Mouse (Mus musculus) adrenal gland, postnatal 25 days (tissue): ENCODE measurements around the gene Csdc2. TPM values are rescaled to one million over a fixed set of nuclear protein-coding genes. Genes with fewer than 3 reads are reported as not detected.
"Not testable (repeated sequence)": the region's sequence is repeated elsewhere in the genome, so short reads cannot be mapped to it uniquely, and the experiment has no call there.

Source experiments
- DNase-seq: peaks from one replicate; pipeline ENCODE4 v3.0.0; 2021; ENCODE audit warnings: mixed read lengths
- total RNA-seq: library from RNA; stranded (reverse); gene quantifications from 2 replicates; pipeline ENCODE4 v1.2.3, GENCODE M21; 2021

The Csdc2 gene
- total RNA-seq, 1 experiment from 2014 or later = 20.0 TPM

DNA sequence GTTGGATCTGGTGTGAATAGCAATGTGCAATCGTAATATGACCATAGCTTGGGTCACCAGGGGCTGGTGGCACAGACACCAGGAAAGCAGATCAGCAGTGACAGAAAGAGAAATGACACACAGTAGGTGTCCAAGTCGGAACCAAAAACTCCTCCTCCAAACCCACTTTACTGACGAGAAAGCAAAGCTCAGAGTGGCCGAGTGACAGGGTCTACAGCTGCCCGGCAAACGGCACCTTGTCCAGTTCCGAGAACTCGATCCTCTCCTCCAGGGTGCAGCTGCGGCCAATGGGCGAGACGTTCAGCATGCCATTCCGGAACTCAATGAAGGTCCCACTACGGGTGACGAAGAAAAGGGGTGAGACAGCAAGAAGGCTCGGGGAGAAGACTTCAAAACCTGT lies 18.9 kb downstream of the Csdc2 start:
- no peak for DNase-seq

DNA sequence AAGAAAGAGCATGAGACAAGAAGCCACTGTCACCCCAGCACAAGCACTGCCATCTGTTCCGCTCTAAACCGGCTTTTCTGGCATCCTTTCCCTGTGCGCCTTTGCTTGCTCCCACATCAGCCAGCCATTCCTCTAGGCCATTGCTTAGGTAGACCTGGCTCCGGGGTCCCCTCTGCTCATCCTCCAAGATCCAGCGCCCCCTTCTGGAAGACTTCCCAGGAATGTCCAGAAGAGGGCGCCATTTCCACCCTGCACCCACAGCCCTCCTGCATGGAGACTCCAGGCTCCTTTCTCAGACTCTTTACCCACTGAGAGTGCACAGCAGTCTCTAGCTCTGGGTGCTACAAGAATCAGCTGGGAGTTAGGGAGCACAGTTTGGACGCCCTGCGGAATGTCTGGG lies 19.9 kb downstream of the Csdc2 start:
- peak; percentile 58 for DNase-seq

DNA sequence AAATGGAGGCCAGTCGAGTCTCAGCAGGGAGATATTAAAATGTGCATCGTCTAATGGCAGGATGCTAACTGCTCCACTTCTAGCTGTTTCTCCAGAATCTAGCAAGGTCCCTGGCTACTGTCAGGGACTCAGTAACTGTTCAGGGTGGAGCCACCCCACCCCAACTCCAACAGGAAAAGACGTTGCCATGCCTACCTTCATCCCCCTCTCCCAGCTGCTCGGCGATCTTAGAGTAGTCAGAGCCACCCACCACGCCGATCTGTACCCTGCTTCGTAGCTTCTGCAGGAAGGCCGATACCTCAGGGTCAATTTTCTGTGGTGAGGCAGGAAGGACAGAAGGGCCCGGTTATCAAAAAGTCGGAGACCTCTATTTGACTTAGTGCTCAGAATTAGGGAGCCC lies 21.0 kb downstream of the Csdc2 start:
- no peak for DNase-seq

DNA sequence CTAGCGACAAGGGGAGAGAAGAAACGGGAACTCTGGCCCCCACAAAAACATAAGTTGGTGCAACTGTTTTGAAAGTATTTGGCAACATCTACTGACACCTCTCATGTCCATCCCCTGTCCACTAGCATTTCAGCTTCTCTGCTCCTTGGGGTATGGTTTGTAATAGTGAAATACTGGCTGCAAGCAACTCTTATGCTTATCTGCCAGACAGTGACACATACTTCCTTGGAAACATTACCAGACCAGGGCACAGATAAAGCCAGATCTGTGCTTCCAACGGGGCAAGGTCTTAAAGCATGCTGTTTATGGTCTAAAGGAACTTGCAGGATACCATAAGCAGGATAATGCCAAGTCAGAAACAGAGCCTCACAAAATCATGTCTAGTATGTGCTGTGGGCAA lies 22.3 kb downstream of the Csdc2 start:
- no peak for DNase-seq

DNA sequence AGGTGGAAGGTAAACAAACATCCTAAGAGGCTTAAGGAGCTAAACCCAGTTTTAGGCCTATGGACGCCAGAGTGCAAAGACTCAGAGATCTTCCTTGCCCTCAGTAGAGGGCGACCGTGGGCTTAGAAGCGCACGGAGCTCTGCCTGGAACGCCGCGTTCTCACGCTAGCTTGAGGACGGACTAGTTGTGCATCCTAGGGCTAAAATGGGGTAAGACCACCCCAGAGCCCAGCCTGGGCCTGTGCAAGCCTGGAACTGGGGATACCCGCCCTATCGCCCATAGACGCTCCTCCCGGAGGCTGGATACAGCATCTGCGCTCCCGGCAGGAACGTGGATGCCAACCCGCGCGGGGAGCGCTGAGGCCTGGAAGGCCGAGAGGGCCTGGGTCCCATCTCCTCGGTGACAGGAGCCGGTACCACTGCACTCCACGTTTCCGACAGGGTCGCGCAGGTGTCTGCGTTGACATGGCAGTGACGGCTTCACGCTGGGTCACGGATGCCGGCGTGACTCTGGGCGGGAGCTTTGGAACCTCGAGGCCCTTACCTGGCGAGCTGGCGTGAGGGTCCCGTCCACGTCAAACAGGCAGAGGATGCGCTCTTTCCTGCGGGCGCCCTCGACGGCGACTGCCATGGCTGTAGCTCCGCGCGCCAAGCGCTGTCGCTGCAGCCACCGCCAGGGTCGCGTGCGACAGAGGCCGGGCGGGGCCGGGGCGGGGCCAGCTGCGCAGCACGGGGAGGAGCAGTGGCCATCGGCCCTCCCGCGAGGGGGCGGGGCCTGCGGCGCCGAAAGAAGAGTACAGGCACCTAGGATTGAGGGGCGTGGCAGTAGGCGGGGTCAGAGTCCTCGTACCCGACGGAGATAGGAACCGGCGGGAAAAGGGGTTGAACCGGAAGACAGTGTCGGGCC lies 23.9 kb downstream of the Csdc2 start, which contains the start of gene Pmm1:
Gene Pmm1 (minus strand): TSS at position 760 of the 907 bp plus-strand sequence.
- DNase-seq = peak; percentile 99

DNA sequence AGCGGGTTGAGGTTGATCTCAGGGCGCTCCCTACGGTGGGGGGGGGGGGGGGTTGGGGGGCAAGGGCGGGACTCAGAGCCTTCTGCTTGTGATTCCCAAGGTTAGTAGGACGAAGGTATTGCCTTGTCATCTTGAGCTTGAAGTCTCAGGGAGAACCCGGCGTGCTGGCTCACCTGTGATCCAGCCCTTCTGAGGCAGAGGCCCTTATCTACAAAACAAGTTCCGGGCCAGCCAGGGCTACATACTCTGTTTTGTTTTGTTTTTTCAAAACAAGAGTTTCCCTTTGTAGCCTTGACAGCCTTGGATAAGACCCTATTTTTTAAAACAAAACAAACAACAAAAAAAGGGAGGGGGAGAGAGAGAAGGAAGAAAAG lies 24.5 kb downstream of the Csdc2 start:
- DNase-seq = no peak

DNA sequence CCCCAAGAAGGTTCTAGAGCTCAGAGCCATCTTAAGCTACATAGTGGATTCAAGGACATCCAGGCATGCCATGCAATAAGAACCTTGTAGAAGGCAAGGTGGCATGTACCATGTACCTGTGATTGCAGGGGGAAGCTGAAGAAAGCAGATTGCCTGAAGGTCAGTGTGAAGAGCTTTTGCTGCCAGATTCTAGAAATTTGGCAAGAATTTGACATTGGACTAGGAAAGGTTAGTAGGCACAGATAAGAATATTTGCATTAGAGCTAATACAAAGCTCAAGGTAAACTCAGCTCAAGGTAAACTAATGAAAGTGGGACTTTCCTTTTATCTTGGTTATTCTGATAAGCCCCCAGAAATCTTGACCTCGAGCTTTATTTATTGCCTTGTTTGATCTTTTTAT lies 27.7 kb downstream of the Csdc2 start:
- no peak for DNase-seq

DNA sequence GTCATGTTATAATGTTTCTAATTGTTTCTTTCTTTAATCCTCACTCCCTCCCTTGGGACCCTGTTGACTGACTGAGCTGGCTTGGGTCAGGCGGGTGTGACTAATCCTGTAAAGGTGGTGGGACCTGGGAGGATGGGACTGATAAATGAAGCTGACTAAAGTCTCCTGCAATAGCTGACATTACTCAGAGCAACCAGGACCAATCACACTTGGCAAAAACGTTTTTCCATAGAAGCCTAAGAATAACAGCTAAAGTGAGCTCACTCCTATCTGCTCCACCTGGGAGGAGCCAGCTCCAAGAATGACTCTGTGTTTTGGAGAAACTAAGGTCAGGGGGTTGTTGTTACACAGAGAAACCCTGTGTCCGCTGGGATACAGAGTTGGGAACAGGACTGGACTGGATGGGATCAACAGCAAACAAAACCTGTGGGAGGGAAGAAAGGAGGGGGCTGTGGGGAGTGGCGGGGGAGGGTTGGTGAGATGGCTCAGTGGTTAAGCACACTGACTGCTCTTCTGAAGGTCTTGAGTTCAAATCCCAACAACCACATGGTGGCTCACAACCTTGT lies 28.5 kb downstream of the Csdc2 start:
- no peak for DNase-seq

DNA sequence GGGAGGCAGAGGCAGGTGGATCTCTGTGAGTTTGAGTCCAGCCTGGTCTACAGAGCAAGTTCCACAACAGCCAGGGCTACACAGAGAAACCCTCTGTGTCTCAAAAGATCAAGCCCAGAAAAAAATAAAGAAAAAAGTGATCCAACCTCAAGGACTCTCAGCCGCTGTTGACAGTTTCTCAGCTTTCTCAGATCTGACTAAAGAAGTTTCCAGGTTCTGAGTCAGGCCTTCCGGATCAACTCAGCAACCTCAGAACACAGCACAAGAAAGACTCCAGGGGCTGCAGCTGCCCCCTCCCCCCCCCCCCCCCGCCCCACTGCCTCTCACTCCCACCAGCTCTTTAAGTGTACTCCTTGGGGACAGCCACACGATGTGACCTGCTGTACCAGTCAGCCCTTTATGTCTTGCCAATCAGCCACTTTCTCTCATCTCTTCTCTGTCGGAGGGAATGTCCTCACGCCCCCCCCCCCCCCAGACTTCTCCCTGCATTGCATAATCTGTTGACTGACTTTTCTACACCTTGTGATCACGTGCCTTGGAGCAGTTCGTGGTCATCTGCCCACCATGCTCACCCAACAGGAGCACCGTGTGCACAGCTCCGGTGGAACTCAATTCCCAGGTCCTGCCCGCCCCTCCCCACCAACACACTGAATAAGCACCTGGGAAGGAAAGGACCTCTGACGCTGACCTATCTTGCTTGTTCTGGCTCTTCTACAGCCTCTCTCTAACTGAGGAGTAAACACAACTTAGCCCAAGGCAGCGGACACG lies 29.7 kb downstream of the Csdc2 start:
- no peak for DNase-seq

DNA sequence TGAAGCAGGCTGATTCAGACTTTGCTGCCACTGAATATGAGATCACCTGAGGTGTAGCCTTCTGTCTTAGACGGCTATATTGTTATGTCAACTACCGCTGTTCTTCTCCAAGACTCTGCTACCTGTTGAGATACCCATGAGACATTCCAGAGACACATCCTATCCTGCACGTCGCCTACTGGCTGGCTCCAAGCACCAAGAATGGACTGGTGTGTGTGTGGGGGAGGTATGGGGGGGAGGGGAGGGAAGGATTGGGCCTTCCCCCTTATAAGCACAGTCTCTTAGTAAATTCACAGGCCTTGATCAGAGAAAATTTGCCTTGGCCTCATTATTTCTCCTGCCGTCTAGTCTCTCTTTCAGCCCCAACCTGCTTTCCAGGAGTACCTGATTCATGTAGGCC lies 31.3 kb downstream of the Csdc2 start:
- no peak for DNase-seq

DNA sequence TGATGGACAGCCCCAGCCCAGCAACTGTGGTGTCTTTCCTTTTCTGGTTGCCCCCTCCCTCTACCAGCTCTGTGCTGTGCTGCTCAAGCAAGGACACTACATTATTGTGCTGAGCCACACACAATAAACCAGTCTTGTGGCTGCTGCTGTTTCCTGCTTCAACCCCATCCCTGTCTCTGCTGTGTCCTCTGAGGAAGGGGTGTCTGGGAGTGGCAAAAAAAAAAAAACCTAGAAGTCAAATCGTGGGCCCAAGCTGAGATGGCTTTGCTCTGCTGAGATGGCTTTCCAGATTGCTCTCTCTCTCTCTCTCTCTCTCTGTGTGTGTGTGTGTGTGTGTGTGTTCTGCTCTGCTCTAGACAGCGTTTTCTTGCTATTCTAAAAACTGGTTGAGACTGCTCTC lies 31.9 kb downstream of the Csdc2 start:
- DNase-seq = no peak

DNA sequence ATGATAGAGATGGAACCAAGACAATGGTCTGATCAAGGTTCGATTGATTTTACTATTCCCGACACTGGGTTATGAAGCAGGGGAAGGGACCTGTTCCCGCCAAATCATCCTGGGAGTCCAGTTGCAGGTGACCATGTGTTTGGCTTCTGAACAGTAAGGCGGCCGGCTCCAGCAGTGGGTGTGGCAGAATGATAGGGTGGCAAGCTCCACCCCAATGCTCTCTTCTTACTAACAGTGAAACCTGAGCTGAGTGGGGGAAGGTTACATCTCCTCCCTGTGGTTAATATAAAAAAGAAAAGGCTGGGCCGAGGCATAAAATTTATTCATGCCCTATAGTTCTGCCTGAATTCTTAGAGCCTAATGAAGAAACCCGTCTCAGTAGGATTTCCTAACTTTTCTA lies 32.6 kb downstream of the Csdc2 start:
- DNase-seq = no peak

DNA sequence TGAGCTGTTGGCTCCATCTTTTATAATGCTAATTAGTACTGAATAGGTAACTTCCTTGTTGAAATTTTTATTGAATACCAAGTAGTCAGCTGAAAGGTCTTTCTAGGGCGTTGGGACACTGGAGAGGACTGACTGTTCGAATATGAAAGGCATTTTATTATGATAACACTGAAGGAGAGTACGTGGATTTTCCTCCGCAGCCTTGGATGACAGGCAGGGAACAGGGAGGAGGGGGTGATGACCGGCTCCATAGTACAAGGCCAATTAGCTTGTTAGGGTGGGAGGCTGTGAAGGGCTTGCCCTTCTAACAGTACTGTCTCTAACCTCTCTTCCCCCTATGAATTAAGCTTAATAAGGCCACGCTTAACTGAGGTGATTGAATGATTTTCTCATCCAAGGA lies 33.1 kb downstream of the Csdc2 start:
- not testable (repeated sequence) for DNase-seq

DNA sequence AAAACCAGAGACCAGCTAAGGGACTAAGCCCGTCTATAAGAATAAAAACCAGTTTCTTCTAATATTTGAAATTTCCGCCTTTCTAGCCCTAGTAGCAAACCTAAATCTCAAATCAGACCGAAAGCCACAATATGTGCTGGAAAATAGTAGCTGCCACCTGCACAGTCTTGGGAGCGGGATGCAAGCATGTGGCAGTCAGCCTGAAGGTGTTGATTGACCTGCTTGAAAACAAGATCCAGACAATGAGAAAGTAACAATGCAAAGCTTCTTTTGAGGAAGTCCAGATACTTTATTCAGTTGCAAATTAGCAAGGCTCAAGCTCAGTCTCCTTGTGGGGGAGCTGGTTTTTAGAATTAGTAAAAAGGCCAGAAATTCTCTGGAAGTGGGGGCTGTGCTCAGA lies 33.9 kb downstream of the Csdc2 start:
- not testable (repeated sequence) for DNase-seq

DNA sequence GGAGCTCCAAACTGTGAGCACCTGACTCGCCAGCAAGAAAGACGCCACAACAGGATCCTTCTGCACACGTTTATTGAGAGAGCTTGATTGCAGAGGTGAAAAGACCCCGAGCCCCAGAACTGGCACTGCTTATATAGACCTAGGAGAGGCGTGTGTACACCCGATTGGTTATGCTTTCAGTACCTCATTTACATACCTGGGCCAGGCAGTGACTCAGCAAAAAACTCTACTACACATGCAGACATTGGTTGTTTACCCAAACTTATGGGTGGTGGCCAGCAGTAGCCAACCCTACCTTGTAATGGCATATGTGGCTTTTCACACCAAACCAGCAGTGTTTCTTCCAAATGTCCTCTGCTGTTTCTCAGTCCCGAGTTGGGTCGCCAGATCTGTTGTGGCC lies 38.6 kb downstream of the Csdc2 start:
- DNase-seq = not testable (repeated sequence)

DNA sequence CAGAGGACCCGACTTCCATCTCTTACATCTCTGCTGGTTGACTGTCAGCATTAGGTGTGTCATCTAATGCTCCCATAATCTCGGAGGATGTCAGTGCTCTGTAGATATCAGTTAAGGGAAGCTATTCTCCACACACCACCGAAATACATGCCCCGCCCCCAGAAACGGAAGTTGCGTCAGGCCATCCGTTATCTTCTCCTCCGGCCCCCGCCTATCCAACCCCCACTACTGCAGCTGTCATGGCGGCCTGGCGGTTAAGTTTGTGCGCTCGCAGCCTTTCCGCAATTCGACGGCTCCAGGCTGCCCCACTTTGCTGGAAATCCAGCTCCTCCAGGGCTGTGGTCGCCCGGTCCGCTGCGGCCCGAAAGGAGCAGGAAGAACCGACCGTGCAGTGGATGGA lies 43.8 kb downstream of the Csdc2 start, which contains the start of gene 1700029P11Rik:
Gene 1700029P11Rik (plus strand): TSS at position 220 of the 400 bp plus-strand sequence.
- DNase-seq = no peak

DNA sequence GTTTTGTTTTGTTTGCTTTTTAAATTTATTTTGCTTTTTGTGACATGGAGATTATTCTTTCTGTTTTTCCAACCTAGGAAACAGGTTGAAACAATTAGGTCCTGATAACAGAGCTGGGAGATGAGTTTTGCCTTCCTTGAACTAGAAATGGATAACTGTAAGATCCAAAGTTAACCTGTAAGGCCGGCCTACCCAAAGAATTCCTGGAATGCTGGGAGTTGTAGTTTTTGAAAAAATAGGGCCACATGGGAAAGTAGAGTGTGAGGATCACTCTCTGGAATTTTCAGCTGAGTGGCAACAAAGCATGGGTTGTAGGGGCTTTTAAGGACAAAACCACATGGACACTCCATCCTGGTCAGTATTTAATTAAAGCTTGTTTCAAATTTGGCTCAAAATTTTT lies 45.6 kb downstream of the Csdc2 start:
- no peak for DNase-seq

DNA sequence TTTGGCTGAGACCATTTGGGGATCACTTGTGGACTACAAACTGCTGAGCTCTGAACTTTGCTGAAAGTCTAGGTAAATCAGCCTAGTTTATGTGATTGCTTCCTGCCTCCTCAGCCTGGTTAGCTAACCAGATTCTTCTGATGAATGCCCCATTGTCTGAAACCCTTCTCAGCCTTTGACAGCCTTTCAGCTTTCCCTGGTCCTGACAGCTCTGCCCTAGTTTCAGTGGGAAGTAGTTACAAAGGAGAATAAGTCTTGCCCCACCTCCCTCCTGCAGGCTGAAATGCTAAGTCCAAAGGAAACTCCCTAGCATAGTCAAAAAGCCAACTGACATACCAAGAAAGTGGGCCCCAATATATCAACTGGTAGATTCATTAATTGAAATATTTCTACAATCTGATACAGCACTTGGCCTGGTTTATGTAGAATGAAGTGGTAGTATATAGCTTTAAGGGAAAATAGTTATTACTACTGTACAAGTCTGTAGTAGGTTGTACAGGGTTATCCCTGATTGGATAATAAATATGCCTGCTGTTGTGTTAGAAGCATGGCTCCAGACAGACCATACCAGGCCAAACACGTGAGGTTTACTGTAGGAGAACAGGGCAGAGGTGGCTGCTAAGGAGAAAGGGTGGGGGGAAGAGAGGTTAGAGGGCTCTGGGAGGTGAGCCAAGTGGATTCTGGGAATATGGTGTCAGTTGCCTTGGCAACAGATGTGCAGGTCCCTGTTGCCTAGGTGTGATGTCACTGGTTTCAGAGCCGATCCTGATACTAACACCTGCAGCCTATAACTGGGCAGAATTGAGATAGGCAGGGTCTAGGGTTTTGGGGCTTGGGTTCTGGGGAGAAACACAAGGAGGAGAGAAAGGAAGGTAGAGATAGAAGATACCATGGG lies 49.0 kb downstream of the Csdc2 start:
- no peak for DNase-seq

DNA sequence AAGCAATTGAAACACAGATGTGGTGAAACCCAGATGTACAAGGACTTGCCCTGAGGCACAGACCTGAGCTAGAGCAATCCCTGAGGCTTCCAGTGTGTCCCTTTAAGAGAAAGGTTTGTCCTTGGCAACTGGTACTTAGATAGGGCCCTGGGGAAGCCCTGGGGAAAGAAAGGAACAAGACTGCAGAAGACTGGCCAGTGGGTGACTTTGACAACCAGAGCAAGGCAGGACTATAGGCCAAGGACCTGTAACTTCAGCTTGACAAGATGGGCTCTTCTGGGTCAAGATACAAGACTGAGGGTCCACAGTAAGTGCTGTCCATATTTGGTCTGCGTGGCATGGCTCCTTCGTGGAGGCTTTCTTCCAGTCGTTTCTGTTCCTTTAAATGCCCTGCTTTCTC lies 51.1 kb downstream of the Csdc2 start, which contains the start of gene Xrcc6:
Gene Xrcc6 (plus strand): TSS at position 190 of the 400 bp plus-strand sequence.
- DNase-seq = no peak

DNA sequence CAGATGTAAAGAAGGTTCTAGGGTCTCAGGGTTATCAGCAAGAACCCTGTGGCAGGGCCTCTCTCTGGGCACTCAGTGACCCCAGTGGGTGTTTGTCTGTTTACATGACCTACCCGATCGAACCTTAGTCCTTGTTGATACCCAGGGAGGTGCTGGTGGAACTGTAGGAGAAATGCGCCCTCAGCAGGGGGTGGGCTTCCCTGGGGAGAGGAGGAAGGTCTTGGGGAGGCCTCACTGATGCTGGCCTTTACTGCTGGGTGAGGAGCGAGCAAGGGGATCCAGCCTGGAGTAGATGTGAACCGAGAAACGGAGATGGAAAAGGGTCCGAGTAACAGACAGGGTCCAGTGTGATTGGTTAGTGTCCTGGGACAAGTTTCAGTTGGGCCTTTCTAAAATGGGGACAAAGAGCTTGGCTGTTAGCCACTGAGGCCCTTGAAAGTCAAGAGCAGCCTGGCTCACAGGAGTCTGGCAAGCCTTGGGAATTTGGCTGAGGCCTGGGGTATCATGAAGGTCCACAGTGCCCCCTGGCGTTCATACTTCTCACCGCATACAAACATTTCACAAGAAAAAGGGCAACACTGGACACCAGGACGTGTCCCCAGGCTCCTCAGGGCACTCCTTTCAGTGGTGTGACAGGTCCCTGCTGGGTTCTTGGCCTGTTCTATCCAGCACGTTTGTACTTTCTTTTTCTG lies 53.0 kb downstream of the Csdc2 start:
- peak; percentile 88 for DNase-seq

DNA sequence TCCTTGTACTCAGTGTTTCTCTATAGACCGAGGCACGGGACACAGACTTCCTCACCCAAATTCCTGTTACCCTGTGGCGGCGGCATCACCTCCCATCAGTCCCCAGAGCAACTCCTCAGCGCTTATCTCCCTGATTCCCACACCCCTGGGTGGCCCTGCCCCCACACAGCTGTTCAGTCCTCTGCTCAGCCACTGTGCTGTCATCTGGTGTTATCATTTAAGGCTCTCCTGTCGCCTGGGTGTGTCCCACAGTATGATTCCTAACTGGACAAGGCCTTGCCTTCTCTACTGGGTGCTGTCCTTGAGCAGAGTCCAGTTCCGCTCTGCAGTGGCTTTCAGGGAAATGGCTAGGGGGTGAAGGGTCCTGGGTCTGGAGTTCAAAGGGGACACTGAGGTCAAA lies 54.0 kb downstream of the Csdc2 start:
- DNase-seq = no peak
